Mouse (Mus musculus) hindbrain, postnatal 0 days (tissue): ENCODE results near the gene Cdhr3. TPM values are rescaled to one million over a fixed set of nuclear protein-coding genes. Genes with fewer than 3 reads are reported as not detected.

Experiments
- ATAC-seq: fragments of 200-750 bp; cut with Nextera tagmentation; 2 replicates; pipeline ENCODE4 v1.8.0; 2017; ENCODE audit warnings: mild to moderate bottlenecking, moderate TSS enrichment, moderate library complexity
- DNase-seq: peaks from one replicate; pipeline ENCODE4 v3.0.0-alpha.2; 2015; ENCODE audit warnings: low spot score
- H3K27ac ChIP-seq: fragments of 300-500 bp; sonication (generic); 2 replicates; pipeline ENCODE4 v1.5.1; 2014; ENCODE audit warnings: mild to moderate bottlenecking
- H3K27me3 ChIP-seq: fragments of 300-500 bp; sonication (generic); 2 replicates; pipeline ENCODE4 v1.6.1; 2014; ENCODE audit warnings: low read length, mixed read lengths; ENCODE audit not compliant: insufficient read depth
- H3K36me3 ChIP-seq: fragments of 300-500 bp; sonication (generic); 2 replicates; pipeline ENCODE4 v1.6.1; 2014; ENCODE audit warnings: low read length, mixed read lengths; ENCODE audit not compliant: insufficient read depth
- H3K4me1 ChIP-seq: fragments of 300-500 bp; sonication (generic); 2 replicates; pipeline ENCODE4 v1.6.1; 2014; ENCODE audit warnings: antibody characterized with exemption, low read length, mixed read lengths; ENCODE audit not compliant: insufficient read depth
- H3K4me2 ChIP-seq: fragments of 300-500 bp; sonication (generic); 2 replicates; pipeline ENCODE4 v1.6.1; 2014; ENCODE audit warnings: low read depth, mild to moderate bottlenecking, low read length, moderate library complexity, mixed read lengths
- H3K4me3 ChIP-seq: fragments of 300-500 bp; sonication (generic); 2 replicates; pipeline ENCODE4 v1.5.1; 2014; ENCODE audit warnings: low read length
- H3K9ac ChIP-seq: fragments of 300-500 bp; sonication (generic); replicated peaks from 2 replicates; pipeline ENCODE4 v1.6.1; 2014; ENCODE audit warnings: mild to moderate bottlenecking, low read length, moderate library complexity, mixed read lengths
- H3K9me3 ChIP-seq: fragments of 300-500 bp; sonication (generic); 2 replicates; pipeline ENCODE4 v1.6.1; 2016; ENCODE audit warnings: low read length, mixed read lengths
- CTCF ChIP-seq: IDR thresholded peaks from 2 replicates; pipeline ENCODE4 v1.5.1; 2016; ENCODE audit warnings: antibody characterized with exemption, control low read depth, low read depth
- WGBS: fragments of 180-500 bp; shearing (Covaris S2); extraction: QIAGEN DNeasy Blood & Tissue Kit; methylation state at CpG from one replicate; pipeline ENCODE4 v1.1.7; 2014; 5-methylcytosine and 5-hydroxymethylcytosine counted together
- polyA plus RNA-seq: library from polyadenylated mRNA; unstranded; fragments of >200 nt; fragmentation: Nextera tagmentation; extraction: Ambion mirVana; gene quantifications from 2 replicates; pipeline ENCODE4 v1.2.1, GENCODE M21; 2015
- total RNA-seq: library from RNA; depleted of rRNA; stranded (reverse); fragments of >200 nt; gene quantifications from 2 replicates; pipeline ENCODE4 v1.2.3, GENCODE M21; 2014

Gene Cdhr3
- total and polyA plus RNA-seq, 2 experiments from 2014 or later = 0.53 to 0.89 TPM

- DNase-seq (no peak), ATAC-seq (no peak)
- no peak overlapping the region for H3K4me3 ChIP-seq
- no peak overlapping the region for H3K4me2 ChIP-seq
- no peak for TF ChIP-seq CTCF
- no peaks in the 10 kb centered on the region; the same call in 1 of the 2 replicates for H3K27me3 ChIP-seq
- peaks cover 8% of the 10 kb centered on the region; the same call in 1 of the 2 replicates for H3K4me1 ChIP-seq
- H3K36me3 ChIP-seq = no peaks in the 10 kb centered on the region
- no peak overlapping the region for H3K9ac ChIP-seq
- H3K9me3 ChIP-seq = no peaks in the 10 kb centered on the region; the same call in 1 of the 2 replicates
- WGBS = 84% methylated on average over 2 of the region's 2 CpGs
- H3K27ac ChIP-seq = no peak overlapping the region
Observed at GRCm38 (mm10) chr12:33040811-33041210, 51.9 kb downstream of the Cdhr3 start.

DNA sequence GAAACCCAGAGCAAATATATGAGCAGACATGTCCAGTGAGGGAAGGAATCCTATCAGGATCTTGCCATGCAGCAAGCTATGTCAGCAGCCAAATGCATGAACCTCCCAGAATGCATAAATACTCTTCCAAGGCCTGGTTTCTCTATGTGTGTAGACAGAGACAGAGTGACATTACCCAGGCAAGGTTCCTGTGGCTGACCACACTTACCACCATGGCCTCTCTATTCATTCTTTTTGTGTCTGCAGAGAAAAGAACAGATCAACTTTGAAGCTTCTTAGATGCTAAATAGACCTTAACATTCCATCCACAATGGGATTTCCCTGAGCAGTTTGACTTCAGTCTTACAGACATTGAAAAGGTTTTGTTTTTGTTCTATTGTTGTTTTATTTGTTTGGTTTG lies 54.0 kb downstream of the Cdhr3 start:
- no peaks in the 10 kb centered on the region for H3K36me3 ChIP-seq
- DNase-seq (no peak), ATAC-seq (no peak)
- no peak for TF ChIP-seq CTCF
- no peak overlapping the region for H3K4me3 ChIP-seq
- H3K9ac ChIP-seq = no peak overlapping the region
- no peak overlapping the region for H3K27ac ChIP-seq
- no peaks in the 10 kb centered on the region; the same call in 1 of the 2 replicates for H3K27me3 ChIP-seq
- no peaks in the 10 kb centered on the region; the same call in 1 of the 2 replicates for H3K9me3 ChIP-seq
- H3K4me2 ChIP-seq = no peak overlapping the region
- peaks cover 14% of the 10 kb centered on the region for H3K4me1 ChIP-seq

GRCm38 (mm10) chr12:33035719-33036521 lies 56.8 kb downstream of the Cdhr3 start:
- Histone ChIP-seq H3K4me3 (no peak overlapping the region), H3K4me2 (peak overlapping the region; percentile 39), H3K4me1 (peaks cover 14% of the 10 kb centered on the region), H3K27ac (peak overlapping the region; percentile 66), H3K27me3 (no peaks in the 10 kb centered on the region; the same call in 1 of the 2 replicates), H3K9ac (peak overlapping the region; percentile 21; the same call in 1 of the 2 replicates), H3K36me3 (no peaks in the 10 kb centered on the region), H3K9me3 (no peaks in the 10 kb centered on the region)
- TF ChIP-seq CTCF = no peak
- ATAC-seq (peak; percentile 83), DNase-seq (peak; percentile 93)
- WGBS = 14% methylated on average over 21 of the region's 21 CpGs

GRCm38 (mm10) chr12:33035089-33035718 lies 57.5 kb downstream of the Cdhr3 start:
- H3K36me3 ChIP-seq = no peaks in the 10 kb centered on the region
- peak overlapping the region; percentile 66 for H3K27ac ChIP-seq
- peaks cover 14% of the 10 kb centered on the region for H3K4me1 ChIP-seq
- DNase-seq (no peak), ATAC-seq (peak; percentile 21)
- WGBS = 12% methylated on average over 11 of the region's 11 CpGs
- TF ChIP-seq CTCF = 0 out of 2 replicates have a peak, but pooled peaks have one; percentile 4
- no peaks in the 10 kb centered on the region for H3K9me3 ChIP-seq
- peak overlapping the region; percentile 39 for H3K4me2 ChIP-seq
- peak overlapping the region; percentile 21; the same call in 1 of the 2 replicates for H3K9ac ChIP-seq
- H3K4me3 ChIP-seq = no peak overlapping the region
- H3K27me3 ChIP-seq = no peaks in the 10 kb centered on the region; the same call in 1 of the 2 replicates

GRCm38 (mm10) chr12:33034343-33035088 lies 58.2 kb downstream of the Cdhr3 start:
- no peak overlapping the region for H3K9ac ChIP-seq
- H3K4me2 ChIP-seq = 0 out of 2 replicates have a peak overlapping the region, but pooled peaks have one; percentile 39
- no peaks in the 10 kb centered on the region for H3K9me3 ChIP-seq
- WGBS = 24% methylated on average over 12 of the region's 12 CpGs
- no peak overlapping the region for H3K4me3 ChIP-seq
- DNase-seq (no peak), ATAC-seq (0 out of 2 replicates have a peak, but pooled peaks have one; percentile 13)
- TF ChIP-seq CTCF = no peak; the same call in 1 of the 2 replicates
- no peaks in the 10 kb centered on the region; the same call in 1 of the 2 replicates for H3K27me3 ChIP-seq
- peak overlapping the region; percentile 66; the same call in 1 of the 2 replicates for H3K27ac ChIP-seq
- H3K36me3 ChIP-seq = no peaks in the 10 kb centered on the region
- peaks cover 14% of the 10 kb centered on the region for H3K4me1 ChIP-seq

DNA sequence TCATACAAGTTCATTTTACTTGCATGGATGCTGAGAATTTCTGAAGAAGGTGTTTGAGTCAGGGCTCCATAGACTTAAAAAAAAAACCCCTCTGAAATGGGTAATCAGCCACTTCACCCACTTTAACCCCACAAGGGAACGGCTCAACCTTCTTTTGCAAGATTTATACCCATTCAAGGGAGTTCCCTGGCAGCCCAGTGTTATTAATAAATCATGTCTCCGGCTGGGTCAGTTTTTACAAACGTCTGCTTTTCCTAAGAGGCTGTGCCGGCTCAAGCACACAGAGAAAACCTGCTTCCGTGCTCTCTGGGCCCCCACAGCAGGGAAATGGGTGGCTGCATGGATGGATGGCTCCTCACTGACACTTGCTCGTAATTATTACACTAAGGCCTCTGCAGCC lies 59.5 kb downstream of the Cdhr3 start:
- H3K4me1 ChIP-seq = peaks cover 14% of the 10 kb centered on the region

More for the DNA sequence above, 59.5 kb downstream of the Cdhr3 start:
- no peak overlapping the region for H3K27ac ChIP-seq
- H3K36me3 ChIP-seq = no peaks in the 10 kb centered on the region
- DNase-seq (no peak), ATAC-seq (no peak)
- no peaks in the 10 kb centered on the region; the same call in 1 of the 2 replicates for H3K27me3 ChIP-seq
- TF ChIP-seq CTCF = no peak
- no peak overlapping the region for H3K4me2 ChIP-seq
- no peak overlapping the region for H3K4me3 ChIP-seq
- no peak overlapping the region for H3K9ac ChIP-seq
- 51% methylated on average over 6 of the region's 6 CpGs for WGBS
- H3K9me3 ChIP-seq = no peaks in the 10 kb centered on the region
